Mouse (Mus musculus): ENCODE results near the gene Ror1. TPM values are rescaled to one million over a fixed set of nuclear protein-coding genes. Genes with fewer than 3 reads are reported as not detected.

The Ror1 gene
- polyA plus RNA-seq, 1 experiment from 2014 or later = 1.5 TPM

DNA sequence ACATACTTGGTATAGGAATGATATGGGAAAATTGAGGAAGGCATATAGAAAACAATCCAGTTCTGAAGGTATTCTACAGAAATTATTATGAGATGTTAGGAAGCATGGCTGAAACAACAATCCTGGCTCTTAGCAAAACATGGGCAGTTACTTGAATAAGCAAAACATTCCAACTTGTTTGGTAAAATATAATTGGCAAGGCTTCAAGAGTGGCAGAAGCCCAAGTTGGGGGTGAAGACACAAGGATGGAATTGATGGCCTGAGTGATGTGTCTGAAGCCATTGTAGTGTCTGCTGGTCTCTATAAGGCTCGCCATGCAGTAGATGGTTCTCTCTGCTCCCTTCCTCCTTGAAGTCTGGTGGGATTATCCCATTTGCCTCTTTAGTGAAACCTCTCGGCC is 35.9 kb downstream of the Ror1 start:
- Histone ChIP-seq H3K36me3 (ENCODE audit: control insufficient read depth, insufficient read depth, low read length) (no peaks in the 10 kb centered on the region), H3K4me2 (ENCODE audit: low read length) (no peak overlapping the region), H3K4me3 (replicated peaks; ENCODE audit: low read depth, low read length) (no peak overlapping the region), H3K27me3 (ENCODE audit: control insufficient read depth, insufficient read depth, low read length) (no peaks in the 10 kb centered on the region), H3K27ac (replicated peaks; ENCODE audit: low read depth, low read length) (no peak overlapping the region), H3K9me3 (ENCODE audit: control insufficient read depth, low read length) (no peaks in the 10 kb centered on the region), H3K9ac (replicated peaks; ENCODE audit: low read length) (no peak overlapping the region), H3K4me1 (ENCODE audit: control insufficient read depth, insufficient read depth, low read length) (no peaks in the 10 kb centered on the region)
- WGBS = 93% methylated on average over 2 of the region's 2 CpGs
- DNase-seq (no peak), ATAC-seq (ENCODE audit: low FRiP score, low TSS enrichment) (no peak)

DNA sequence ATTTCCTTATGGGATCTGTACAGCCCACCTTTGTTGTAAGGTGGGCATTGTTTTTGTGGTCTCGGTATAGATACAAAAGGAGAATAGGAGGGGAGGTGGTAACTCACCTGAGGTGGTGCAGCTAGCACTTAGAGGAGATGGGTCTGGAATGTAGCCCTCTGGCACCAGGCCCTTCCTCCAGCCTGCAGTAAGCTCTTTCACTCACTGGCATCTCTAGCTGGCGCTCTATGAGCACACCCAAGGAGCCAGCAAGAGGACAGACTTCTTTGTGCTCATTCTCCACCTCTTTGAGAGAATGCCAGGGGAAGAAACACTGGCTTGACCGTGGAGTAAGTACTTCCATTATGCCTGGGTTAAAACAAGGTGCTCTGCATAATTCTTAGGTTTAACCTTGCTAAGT is 36.7 kb downstream of the Ror1 start:
- H3K27me3 ChIP-seq (ENCODE audit: control insufficient read depth, insufficient read depth, low read length) = no peaks in the 10 kb centered on the region
- H3K4me2 ChIP-seq (ENCODE audit: low read length) = no peak overlapping the region
- no peaks in the 10 kb centered on the region for H3K4me1 ChIP-seq (ENCODE audit: control insufficient read depth, insufficient read depth, low read length)
- no peak for DNase-seq
- H3K4me3 ChIP-seq (replicated peaks; ENCODE audit: low read depth, low read length) = no peak overlapping the region
- H3K9me3 ChIP-seq (ENCODE audit: control insufficient read depth, low read length) = no peaks in the 10 kb centered on the region
- no peak for ATAC-seq (ENCODE audit: low FRiP score, low TSS enrichment)
- no peaks in the 10 kb centered on the region for H3K36me3 ChIP-seq (ENCODE audit: control insufficient read depth, insufficient read depth, low read length)
- 86% methylated on average over 3 of the region's 3 CpGs for WGBS
- H3K9ac ChIP-seq (replicated peaks; ENCODE audit: low read length) = no peak overlapping the region
- no peak overlapping the region for H3K27ac ChIP-seq (replicated peaks; ENCODE audit: low read depth, low read length)

DNA sequence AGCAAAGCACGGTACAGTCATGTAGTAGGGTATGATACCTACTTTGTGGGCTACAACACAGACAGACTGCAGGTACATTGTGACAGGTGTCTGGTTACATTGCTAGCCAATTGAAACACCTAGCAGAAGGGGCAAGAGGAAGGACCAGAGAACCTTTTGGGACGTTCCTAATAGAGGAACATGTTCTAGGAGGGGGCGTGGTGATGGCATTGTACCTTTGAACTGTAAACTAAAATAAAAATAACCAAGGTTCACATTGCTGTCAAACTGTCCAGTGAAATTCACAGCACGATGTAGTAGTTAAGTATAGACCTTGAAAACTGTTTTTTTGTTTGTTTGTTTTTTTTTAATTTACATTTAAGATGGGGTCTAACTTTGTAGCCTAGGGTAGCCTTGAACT is 40.5 kb downstream of the Ror1 start:
- no peak overlapping the region for H3K9ac ChIP-seq (replicated peaks; ENCODE audit: low read length)
- no peak overlapping the region for H3K4me3 ChIP-seq (replicated peaks; ENCODE audit: low read depth, low read length)
- WGBS = 95% methylated on average over 4 of the region's 4 CpGs

DNA sequence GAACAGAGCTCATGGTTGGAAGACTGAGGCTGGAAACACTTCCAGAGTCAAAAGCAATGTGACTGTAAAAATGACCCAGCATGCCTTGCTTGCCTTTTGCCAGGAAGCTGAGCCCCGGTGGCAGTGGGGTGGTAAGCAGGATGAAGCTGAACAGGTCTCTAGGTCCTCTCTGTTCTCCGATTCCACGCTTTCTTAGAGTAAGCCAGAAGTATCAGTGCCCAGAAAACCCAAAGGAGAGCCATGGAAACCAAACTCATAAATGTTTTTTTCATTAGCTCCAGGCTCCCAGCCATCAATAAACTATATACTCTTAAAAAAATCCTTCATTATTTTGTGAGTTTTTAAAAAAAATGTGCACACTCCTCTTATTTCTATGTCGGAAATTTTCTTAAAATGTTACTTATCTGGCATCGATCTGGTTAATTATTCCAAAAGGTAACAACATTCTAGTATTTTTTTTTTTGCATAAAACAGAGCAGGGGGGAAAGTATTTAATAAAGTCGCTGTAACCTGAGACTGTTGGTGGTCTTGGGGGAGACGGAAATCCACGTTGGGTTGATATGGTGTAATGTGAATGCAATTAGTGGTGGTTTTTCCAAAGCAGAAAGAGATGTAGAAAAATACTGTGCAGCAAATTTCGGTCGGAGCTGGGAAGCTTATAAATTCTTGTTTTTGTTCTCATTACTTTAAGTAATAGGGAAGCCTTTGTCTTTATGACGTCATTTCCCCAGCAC is 41.7 kb downstream of the Ror1 start:
- Histone ChIP-seq H3K9me3 (ENCODE audit: control insufficient read depth, low read length) (no peaks in the 10 kb centered on the region), H3K9ac (replicated peaks; ENCODE audit: low read length) (no peak overlapping the region), H3K4me3 (replicated peaks; ENCODE audit: low read depth, low read length) (no peak overlapping the region), H3K36me3 (ENCODE audit: control insufficient read depth, insufficient read depth, low read length) (no peaks in the 10 kb centered on the region), H3K4me1 (ENCODE audit: control insufficient read depth, insufficient read depth, low read length) (no peaks in the 10 kb centered on the region), H3K27ac (replicated peaks; ENCODE audit: low read depth, low read length) (no peak overlapping the region), H3K4me2 (ENCODE audit: low read length) (no peak overlapping the region), H3K27me3 (ENCODE audit: control insufficient read depth, insufficient read depth, low read length) (no peaks in the 10 kb centered on the region)
- 86% methylated on average over 11 of the region's 11 CpGs for WGBS
- ATAC-seq (ENCODE audit: low FRiP score, low TSS enrichment) = no peak
- no peak for DNase-seq

More for the DNA sequence above, 40.5 kb downstream of the Ror1 start:
- ATAC-seq (ENCODE audit: low FRiP score, low TSS enrichment) (no peak), DNase-seq (no peak)
- Histone ChIP-seq H3K36me3 (ENCODE audit: control insufficient read depth, insufficient read depth, low read length) (no peaks in the 10 kb centered on the region), H3K27me3 (ENCODE audit: control insufficient read depth, insufficient read depth, low read length) (no peaks in the 10 kb centered on the region), H3K4me2 (ENCODE audit: low read length) (no peak overlapping the region), H3K4me1 (ENCODE audit: control insufficient read depth, insufficient read depth, low read length) (no peaks in the 10 kb centered on the region), H3K9me3 (ENCODE audit: control insufficient read depth, low read length) (no peaks in the 10 kb centered on the region), H3K27ac (replicated peaks; ENCODE audit: low read depth, low read length) (no peak overlapping the region)

DNA sequence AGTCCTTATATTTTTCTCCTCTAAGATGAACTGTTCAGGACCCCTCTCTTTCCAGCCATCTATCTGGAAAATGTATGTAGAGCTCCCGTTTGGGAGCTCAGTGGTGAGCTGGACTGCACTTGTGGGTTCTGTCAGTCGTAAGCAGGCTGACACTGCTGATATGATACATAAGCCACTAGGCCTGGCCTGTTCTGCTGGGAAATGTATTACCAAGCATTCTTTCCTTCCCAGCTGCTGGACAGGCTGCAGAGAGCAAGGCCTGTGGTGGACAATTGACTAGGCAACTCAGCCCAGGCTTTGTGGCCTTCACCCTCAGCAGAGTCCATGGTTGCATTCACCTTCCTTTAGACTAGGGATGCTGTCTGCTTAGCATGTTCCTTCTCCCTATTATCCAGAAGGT is 46.0 kb downstream of the Ror1 start:
- no peak overlapping the region for H3K4me3 ChIP-seq (replicated peaks; ENCODE audit: low read depth, low read length)

DNA sequence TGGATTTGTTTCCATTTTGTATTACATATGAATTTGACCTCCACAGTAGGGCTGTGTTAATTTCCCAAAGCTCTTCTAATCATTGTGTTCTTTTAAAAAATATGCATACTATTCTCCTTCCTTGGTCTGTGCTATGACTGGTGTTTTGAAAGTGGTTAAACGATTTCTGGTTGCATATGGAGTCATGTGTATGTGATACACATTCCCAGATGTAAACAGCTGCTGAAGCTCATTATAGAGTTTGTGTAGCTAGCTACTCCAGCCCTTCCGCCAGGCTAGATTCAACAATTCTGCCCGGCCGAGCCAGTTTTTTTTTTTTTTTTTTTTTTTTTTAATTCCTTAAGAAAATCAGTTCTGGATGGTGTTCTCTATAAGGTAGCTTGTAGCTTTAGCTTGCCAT is 49.2 kb downstream of the Ror1 start:
- Histone ChIP-seq H3K36me3 (ENCODE audit: control insufficient read depth, insufficient read depth, low read length) (no peaks in the 10 kb centered on the region), H3K4me2 (ENCODE audit: low read length) (no peak overlapping the region), H3K4me3 (replicated peaks; ENCODE audit: low read depth, low read length) (no peak overlapping the region), H3K9ac (replicated peaks; ENCODE audit: low read length) (no peak overlapping the region), H3K9me3 (ENCODE audit: control insufficient read depth, low read length) (no peaks in the 10 kb centered on the region), H3K27me3 (ENCODE audit: control insufficient read depth, insufficient read depth, low read length) (no peaks in the 10 kb centered on the region), H3K4me1 (ENCODE audit: control insufficient read depth, insufficient read depth, low read length) (no peaks in the 10 kb centered on the region), H3K27ac (replicated peaks; ENCODE audit: low read depth, low read length) (no peak overlapping the region)
- WGBS = 89% methylated on average over 4 of the region's 4 CpGs
- DNase-seq (no peak), ATAC-seq (ENCODE audit: low FRiP score, low TSS enrichment) (no peak)

More for the DNA sequence above, 46.0 kb downstream of the Ror1 start:
- Histone ChIP-seq H3K9ac (replicated peaks; ENCODE audit: low read length) (no peak overlapping the region), H3K9me3 (ENCODE audit: control insufficient read depth, low read length) (no peaks in the 10 kb centered on the region), H3K36me3 (ENCODE audit: control insufficient read depth, insufficient read depth, low read length) (no peaks in the 10 kb centered on the region), H3K4me1 (ENCODE audit: control insufficient read depth, insufficient read depth, low read length) (no peaks in the 10 kb centered on the region), H3K27ac (replicated peaks; ENCODE audit: low read depth, low read length) (no peak overlapping the region), H3K4me2 (ENCODE audit: low read length) (no peak overlapping the region), H3K27me3 (ENCODE audit: control insufficient read depth, insufficient read depth, low read length) (no peaks in the 10 kb centered on the region)
- ATAC-seq (ENCODE audit: low FRiP score, low TSS enrichment) (no peak), DNase-seq (no peak)
- WGBS = 87% methylated on average over 2 of the region's 2 CpGs

DNA sequence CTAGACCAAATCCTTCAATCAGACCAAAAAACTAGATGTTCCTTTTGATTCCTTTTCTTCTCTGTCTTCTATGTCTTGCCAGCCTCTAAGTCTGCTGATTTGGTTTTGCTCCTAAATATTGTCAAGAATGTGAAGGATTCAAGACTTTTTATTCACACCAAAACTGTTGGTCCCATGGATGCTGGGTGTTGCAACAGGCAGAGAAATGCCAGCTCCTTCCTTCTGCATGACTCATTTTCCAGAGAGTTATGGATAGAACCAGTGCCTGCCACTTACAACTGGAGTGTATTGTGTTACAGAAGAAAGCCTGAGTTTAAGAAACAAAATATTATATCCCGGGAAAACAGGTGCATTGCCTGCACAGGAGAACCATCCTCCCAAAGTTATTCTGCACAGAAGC is 55.2 kb downstream of the Ror1 start:
- H3K4me1 ChIP-seq (ENCODE audit: control insufficient read depth, insufficient read depth, low read length) = peaks cover 7% of the 10 kb centered on the region; the same call in 1 of the 2 replicates
- DNase-seq = no peak
- H3K4me3 ChIP-seq (replicated peaks; ENCODE audit: low read depth, low read length) = no peak overlapping the region
- H3K27ac ChIP-seq (replicated peaks; ENCODE audit: low read depth, low read length) = no peak overlapping the region
- H3K4me2 ChIP-seq (ENCODE audit: low read length) = no peak overlapping the region
- H3K9ac ChIP-seq (replicated peaks; ENCODE audit: low read length) = no peak overlapping the region
- H3K36me3 ChIP-seq (ENCODE audit: control insufficient read depth, insufficient read depth, low read length) = no peaks in the 10 kb centered on the region
- H3K9me3 ChIP-seq (ENCODE audit: control insufficient read depth, low read length) = no peaks in the 10 kb centered on the region
- H3K27me3 ChIP-seq (ENCODE audit: control insufficient read depth, insufficient read depth, low read length) = no peaks in the 10 kb centered on the region
- 96% methylated on average over 1 of the region's 1 CpGs for WGBS
- no peak for ATAC-seq (ENCODE audit: low FRiP score, low TSS enrichment)

DNA sequence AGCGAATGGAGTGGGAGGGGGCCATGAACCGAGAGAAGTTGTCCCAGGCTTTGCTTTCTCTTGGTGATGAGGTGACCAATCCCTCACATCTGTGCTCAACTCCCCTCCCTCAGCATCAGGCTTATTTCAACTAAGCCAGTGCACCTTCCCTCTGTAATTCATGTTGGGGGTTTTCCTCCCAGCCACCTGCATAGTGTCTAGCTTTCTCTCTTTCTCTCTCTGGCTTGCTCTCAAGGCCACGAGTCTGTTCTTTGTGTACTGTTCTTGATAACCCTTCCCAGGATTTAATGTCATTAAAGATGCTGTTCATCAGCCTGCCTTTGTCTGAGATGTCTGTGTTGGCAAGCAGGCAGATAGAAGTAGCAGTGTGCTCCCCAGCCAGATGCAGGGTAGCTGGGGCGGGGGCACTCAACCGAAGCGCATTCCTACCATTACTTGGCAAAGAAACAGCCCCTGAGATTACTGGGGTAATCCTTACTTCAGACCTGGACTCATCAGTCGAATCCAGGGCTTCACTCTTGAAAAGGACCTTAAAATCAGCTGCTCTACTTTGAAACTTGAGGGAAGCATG is 59.1 kb downstream of the Ror1 start:
- no peaks in the 10 kb centered on the region for H3K36me3 ChIP-seq (ENCODE audit: control insufficient read depth, insufficient read depth, low read length)
- no peaks in the 10 kb centered on the region for H3K27me3 ChIP-seq (ENCODE audit: control insufficient read depth, insufficient read depth, low read length)
- no peaks in the 10 kb centered on the region for H3K9me3 ChIP-seq (ENCODE audit: control insufficient read depth, low read length)
- no peak overlapping the region for H3K4me2 ChIP-seq (ENCODE audit: low read length)
- WGBS = 22% methylated on average over 7 of the region's 7 CpGs
- ATAC-seq (ENCODE audit: low FRiP score, low TSS enrichment) (no peak), DNase-seq (no peak)
- H3K27ac ChIP-seq (replicated peaks; ENCODE audit: low read depth, low read length) = no peak overlapping the region
- no peak overlapping the region for H3K9ac ChIP-seq (replicated peaks; ENCODE audit: low read length)
- no peak overlapping the region for H3K4me3 ChIP-seq (replicated peaks; ENCODE audit: low read depth, low read length)
- peaks cover 7% of the 10 kb centered on the region; the same call in 1 of the 2 replicates for H3K4me1 ChIP-seq (ENCODE audit: control insufficient read depth, insufficient read depth, low read length)

DNA sequence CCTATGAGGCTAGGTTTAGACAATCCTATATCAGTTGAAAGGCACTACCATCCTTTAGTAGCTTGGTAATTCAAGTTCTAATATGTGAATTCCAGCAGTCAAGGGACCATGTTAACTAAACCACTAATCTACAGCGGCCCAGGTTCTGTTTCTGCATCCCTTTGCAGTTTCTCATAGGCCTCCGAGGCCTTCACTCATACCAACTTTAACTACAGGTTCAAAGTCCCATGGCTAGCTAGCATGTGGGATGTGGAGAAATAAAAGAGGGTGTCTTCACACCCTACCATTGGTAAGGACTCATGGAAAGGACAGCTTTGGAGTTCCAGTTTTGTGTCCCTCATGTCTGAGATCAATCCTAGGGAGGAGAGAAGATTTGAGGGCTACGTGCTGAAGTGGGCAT is 60.1 kb downstream of the Ror1 start:
- H3K36me3 ChIP-seq (ENCODE audit: control insufficient read depth, insufficient read depth, low read length) = no peaks in the 10 kb centered on the region
- no peak overlapping the region for H3K9ac ChIP-seq (replicated peaks; ENCODE audit: low read length)
- H3K4me2 ChIP-seq (ENCODE audit: low read length) = no peak overlapping the region
- H3K27me3 ChIP-seq (ENCODE audit: control insufficient read depth, insufficient read depth, low read length) = no peaks in the 10 kb centered on the region
- no peak overlapping the region for H3K27ac ChIP-seq (replicated peaks; ENCODE audit: low read depth, low read length)
- DNase-seq (no peak), ATAC-seq (ENCODE audit: low FRiP score, low TSS enrichment) (no peak)
- 94% methylated on average over 3 of the region's 3 CpGs for WGBS
- H3K4me3 ChIP-seq (replicated peaks; ENCODE audit: low read depth, low read length) = no peak overlapping the region
- peaks cover 7% of the 10 kb centered on the region; the same call in 1 of the 2 replicates for H3K4me1 ChIP-seq (ENCODE audit: control insufficient read depth, insufficient read depth, low read length)
- H3K9me3 ChIP-seq (ENCODE audit: control insufficient read depth, low read length) = no peaks in the 10 kb centered on the region

Data from midbrain, embryonic 14.5 days (tissue).